In the genomic region with DNA sequence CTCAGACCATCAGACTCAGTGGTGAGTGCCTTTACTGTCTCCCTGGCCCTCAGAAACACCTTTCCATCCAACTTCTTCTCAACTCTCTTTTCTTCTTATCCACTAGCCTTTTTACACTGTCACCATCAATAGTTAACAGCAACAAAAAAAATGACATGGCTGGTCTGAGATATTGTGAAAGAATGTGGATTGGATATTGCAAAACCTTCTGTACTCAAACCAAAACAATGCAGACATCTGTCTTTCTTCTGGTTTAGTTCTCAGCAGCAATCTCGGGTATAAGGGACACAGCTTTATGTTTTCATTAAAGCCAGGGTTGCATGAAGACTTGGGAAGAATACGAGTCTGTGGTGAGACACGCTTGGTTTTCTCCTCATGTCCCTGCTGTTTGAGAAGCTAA, we compare ENCODE assay signal across 20 mouse cellular contexts. TPM values are rescaled to one million over a fixed set of nuclear protein-coding genes. Genes with fewer than 3 reads are reported as not detected.
"Had no signal": no experiment of that assay in that cellular context is flagged by ENCODE, and none has a peak within 500 bp of the region (broad histone marks: within the 10 kb centered on the region; RNA-seq: fewer than 3 reads in every experiment).

No protein-coding gene starts in this region.

- H3K27ac ChIP-seq: layer of hippocampus, adult 2 months; limb, embryonic 13.5 days; liver, embryonic 15.5 days; midbrain, embryonic 15.5 days; neural tube, embryonic 12.5 days had no signal

- ATAC-seq: midbrain, embryonic 15.5 days had no signal

- DNase-seq: kidney, adult 18-20 months; kidney, postnatal 10 days; kidney, postnatal 4 days; left cerebral cortex, postnatal 4 days; lung, embryonic 14.5 days; lung, postnatal 36 days; right cerebral cortex, postnatal 4 days; spleen, adult 18-20 months; thymus, adult 2 months; thymus, postnatal 25 days had no signal

- H3K4me3 ChIP-seq: layer of hippocampus, adult 2 months; limb, embryonic 13.5 days; liver, embryonic 15.5 days; megakaryocyte, embryonic 14.5 days; midbrain, embryonic 15.5 days; neural tube, embryonic 12.5 days had no signal

- H3K9me3 ChIP-seq: limb, embryonic 13.5 days; liver, embryonic 15.5 days; megakaryocyte, embryonic 14.5 days; midbrain, embryonic 15.5 days; neural tube, embryonic 12.5 days had no signal

- H3K4me2 ChIP-seq: limb, embryonic 13.5 days; liver, embryonic 11.5 days; liver, embryonic 15.5 days; lung, embryonic 14.5 days; midbrain, embryonic 11.5 days; midbrain, embryonic 15.5 days; neural tube, embryonic 12.5 days had no signal

- H3K36me3 ChIP-seq: limb, embryonic 13.5 days; liver, embryonic 15.5 days; midbrain, embryonic 15.5 days; neural tube, embryonic 12.5 days had no signal

- H3K4me1 ChIP-seq: liver, embryonic 15.5 days had no signal

- H3K9ac ChIP-seq: limb, embryonic 13.5 days; liver, embryonic 15.5 days; lung, embryonic 14.5 days; midbrain, embryonic 15.5 days; neural tube, embryonic 12.5 days had no signal

RNA-seq across cellular contexts. Expression of a gene that starts 3.3 kb away (rescaled TPM):
- total RNA-seq: monocyte, adult 5-6 weeks; neutrophil, adult 5-6 weeks had no signal
